Mouse (Mus musculus) E14TG2a.4 (cell line): ENCODE measurements around the gene Lamc2.

Experiments
- H3K27me3 ChIP-seq: 2 replicates; pipeline ENCODE4 v1.6.1; 2014; ENCODE audit warnings: low read length, control low read depth; ENCODE audit not compliant: insufficient read depth
- H3K36me3 ChIP-seq: 2 replicates; pipeline ENCODE4 v1.6.1; 2014; ENCODE audit warnings: low read length, control low read depth; ENCODE audit not compliant: insufficient read depth
- H3K4me1 ChIP-seq: replicated peaks from 2 replicates; pipeline ENCODE4 v1.6.1; 2014; ENCODE audit warnings: low read depth, low read length, control low read depth
- H3K4me3 ChIP-seq: replicated peaks from 2 replicates; pipeline ENCODE4 v1.5.1; 2014; ENCODE audit warnings: mild to moderate bottlenecking, low read length
- H3K9me3 ChIP-seq: 2 replicates; pipeline ENCODE4 v1.6.1; 2014; ENCODE audit warnings: low read length, control low read depth
- CTCF ChIP-seq: conservative IDR thresholded peaks from 2 replicates; pipeline ENCODE4 v1.5.1; 2014; ENCODE audit warnings: low read length
- NANOG ChIP-seq: IDR thresholded peaks from 2 replicates; pipeline ENCODE4 v1.6.1; 2014; ENCODE audit warnings: borderline replicate concordance, low read length, mixed read lengths
- POU5F1 ChIP-seq: IDR thresholded peaks from 2 replicates; pipeline ENCODE4 v1.6.1; 2014; ENCODE audit warnings: low read length, borderline replicate concordance

Lamc2 gene

DNA sequence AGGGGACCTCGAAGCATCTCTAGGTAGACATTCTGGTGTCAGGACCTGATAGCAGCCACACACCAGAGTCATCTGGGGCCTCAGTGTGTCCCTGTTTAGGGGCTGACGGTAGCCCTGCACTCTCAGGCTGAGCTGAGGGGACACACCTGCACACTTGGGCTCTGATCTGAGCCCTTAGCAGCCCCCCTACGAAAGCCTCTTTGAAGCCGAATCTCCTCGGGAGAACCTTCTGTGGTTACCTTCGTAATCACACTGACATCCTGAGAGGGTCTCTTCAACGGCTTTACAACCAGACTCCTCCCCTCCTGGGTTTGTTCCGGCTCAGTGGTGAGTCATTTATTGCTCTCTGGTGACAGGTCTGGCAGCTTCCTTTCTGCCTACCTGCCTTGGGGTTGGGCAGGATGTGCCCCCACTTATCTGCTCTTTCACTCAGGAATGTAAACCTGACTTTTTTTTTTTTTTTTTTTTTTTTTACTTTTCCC, 45.5 kb downstream of the Lamc2 start:
- H3K4me3 ChIP-seq = no peak overlapping the region
- H3K36me3 ChIP-seq = no peaks in the 10 kb centered on the region
- TF ChIP-seq NANOG (no peak), POU5F1 (no peak), CTCF (no peak)
- H3K9me3 ChIP-seq = no peaks in the 10 kb centered on the region
- no peaks in the 10 kb centered on the region for H3K27me3 ChIP-seq
- H3K4me1 ChIP-seq = peaks cover 22% of the 10 kb centered on the region

DNA sequence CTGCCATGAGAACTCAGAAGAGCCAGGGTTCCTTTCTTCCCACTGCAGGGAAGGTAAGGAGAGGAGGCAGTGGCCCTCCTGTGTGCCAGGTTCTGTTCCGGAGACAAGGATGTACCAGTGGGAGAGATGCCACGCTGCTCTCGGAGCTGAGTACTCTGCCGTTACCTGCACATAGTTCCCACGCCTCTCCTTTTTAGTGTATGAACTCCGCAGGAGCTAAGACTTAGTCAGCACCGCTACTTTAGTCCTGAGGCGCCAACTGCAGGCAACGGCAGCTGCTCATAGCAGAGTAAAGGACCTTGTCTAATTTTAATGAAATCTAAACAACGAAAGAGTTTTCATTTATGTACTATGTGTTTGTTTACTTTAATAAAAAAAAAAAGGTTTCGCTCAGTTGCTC, 46.0 kb downstream of the Lamc2 start:
- H3K36me3 ChIP-seq = no peaks in the 10 kb centered on the region
- H3K27me3 ChIP-seq = no peaks in the 10 kb centered on the region
- peaks cover 22% of the 10 kb centered on the region for H3K4me1 ChIP-seq
- H3K4me3 ChIP-seq = no peak overlapping the region
- H3K9me3 ChIP-seq = no peaks in the 10 kb centered on the region
- no peak for TF ChIP-seq POU5F1
- no peak for TF ChIP-seq CTCF
- TF ChIP-seq NANOG = no peak

DNA sequence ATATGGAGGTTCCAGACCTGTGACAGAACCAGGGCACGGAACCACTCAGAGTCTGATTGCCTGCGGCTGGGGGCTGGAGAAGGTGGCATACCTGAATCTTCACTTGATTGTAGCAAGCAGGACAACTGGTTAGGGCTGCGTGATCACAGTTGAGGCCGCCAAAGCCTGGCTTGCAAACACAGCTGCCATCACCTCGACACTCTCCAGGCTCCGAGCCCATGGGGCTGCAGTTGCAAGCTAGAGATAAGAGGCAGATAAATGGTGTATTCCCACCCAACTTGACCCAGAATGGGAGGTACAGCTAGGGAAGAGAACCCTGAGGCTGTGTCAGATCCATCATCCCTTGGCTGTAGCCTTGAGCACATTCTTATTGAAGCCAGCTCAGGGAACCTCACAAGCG, 46.6 kb downstream of the Lamc2 start:
- H3K4me3 ChIP-seq = no peak overlapping the region
- peaks cover 24% of the 10 kb centered on the region for H3K4me1 ChIP-seq
- H3K9me3 ChIP-seq = no peaks in the 10 kb centered on the region
- no peaks in the 10 kb centered on the region for H3K36me3 ChIP-seq
- no peak for TF ChIP-seq CTCF
- TF ChIP-seq POU5F1 = no peak
- TF ChIP-seq NANOG = no peak
- H3K27me3 ChIP-seq = no peaks in the 10 kb centered on the region

DNA sequence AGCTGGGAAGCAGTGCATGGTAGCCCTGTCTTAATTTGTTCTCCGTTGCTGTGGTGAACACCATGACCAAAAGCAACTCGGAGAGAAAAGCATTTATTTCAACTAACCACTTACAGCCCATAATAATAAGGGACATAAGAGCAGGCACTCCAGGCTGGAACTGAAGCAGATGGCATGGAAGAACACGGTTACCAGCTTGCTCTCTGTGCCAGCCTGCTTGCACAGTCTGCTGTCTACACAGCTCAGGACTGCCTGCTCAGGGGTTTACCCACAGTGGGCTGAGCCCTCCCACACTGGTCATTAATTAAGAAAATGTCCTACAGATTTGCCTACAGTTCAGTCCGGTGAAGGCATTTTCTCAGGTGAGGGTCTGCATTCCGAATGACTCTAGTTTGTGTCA, 47.8 kb downstream of the Lamc2 start:
- no peak overlapping the region for H3K4me3 ChIP-seq
- no peaks in the 10 kb centered on the region for H3K36me3 ChIP-seq
- H3K9me3 ChIP-seq = no peaks in the 10 kb centered on the region
- peaks cover 25% of the 10 kb centered on the region for H3K4me1 ChIP-seq
- TF ChIP-seq NANOG (no peak), POU5F1 (no peak), CTCF (no peak)
- no peaks in the 10 kb centered on the region for H3K27me3 ChIP-seq

DNA sequence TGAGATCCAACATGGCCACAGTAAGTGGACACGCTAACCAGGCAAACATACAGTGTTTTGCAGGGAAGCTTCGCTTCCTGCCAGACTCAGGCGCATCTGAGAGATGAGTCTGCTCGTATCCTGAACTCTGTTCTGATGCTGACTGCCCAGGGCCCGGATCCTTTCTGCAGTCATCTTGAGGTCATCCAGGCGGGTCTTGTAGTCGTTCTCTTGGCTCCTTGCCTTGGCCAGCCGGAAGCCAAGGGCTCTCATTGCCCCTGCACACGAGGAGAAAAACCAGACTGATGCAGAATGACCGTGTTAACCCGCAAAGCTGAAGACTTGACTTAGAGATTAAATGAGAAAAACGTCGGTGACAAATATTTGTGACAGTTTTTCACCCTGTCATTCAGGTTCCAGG, 49.6 kb downstream of the Lamc2 start:
- Histone ChIP-seq H3K4me3 (no peak overlapping the region), H3K9me3 (no peaks in the 10 kb centered on the region), H3K4me1 (peaks cover 34% of the 10 kb centered on the region), H3K27me3 (no peaks in the 10 kb centered on the region), H3K36me3 (no peaks in the 10 kb centered on the region)
- no peak for TF ChIP-seq POU5F1
- TF ChIP-seq NANOG = no peak
- no peak for TF ChIP-seq CTCF

DNA sequence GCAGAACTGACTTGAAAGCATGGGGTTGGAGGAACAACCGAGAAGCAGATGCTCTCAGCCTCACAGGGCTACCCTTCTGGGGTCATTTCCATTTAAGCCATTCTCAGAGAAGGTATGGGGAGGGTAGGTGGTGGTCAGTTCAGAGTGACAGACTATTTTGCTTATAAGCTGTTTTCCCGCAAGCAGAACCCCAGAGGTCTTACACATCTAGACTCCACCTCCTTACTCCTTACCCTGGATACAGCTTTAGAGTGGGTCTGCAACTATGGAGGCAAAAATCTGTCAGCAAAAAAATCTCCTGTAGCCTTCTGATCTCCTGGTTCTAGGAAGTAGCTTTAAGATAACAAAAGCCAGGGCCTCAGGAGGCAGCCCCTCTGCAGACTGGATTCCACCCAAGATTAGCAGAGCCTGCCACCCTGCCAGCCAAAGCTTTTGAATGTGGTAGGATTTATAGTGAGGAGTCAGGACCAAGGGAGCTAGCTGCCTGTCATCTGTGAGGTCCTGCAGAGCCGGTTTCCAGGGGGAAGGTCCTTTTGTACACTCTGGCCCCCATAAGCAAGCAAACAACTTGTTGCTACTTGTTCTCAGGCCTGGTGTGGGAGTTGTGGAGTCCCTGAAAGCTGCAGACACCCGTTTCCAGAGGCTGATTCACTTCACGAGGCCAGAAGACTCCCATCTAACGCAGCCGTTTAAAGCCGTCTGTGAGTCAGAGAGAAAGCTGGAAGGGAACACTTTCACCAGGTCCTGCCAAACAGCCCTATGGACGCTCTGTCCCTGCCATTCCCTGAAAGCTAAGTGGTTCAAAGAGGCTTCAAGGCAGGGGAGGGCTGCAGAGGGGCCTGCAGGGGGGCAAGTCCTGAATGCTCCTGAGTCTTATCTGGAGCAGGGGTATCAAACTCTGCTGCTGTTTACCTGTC, 52.1 kb downstream of the Lamc2 start:
- Histone ChIP-seq H3K27me3 (no peaks in the 10 kb centered on the region), H3K36me3 (no peaks in the 10 kb centered on the region), H3K4me1 (peaks cover 41% of the 10 kb centered on the region), H3K4me3 (no peak overlapping the region), H3K9me3 (no peaks in the 10 kb centered on the region)
- no peak for TF ChIP-seq CTCF
- no peak for TF ChIP-seq POU5F1
- no peak for TF ChIP-seq NANOG

DNA sequence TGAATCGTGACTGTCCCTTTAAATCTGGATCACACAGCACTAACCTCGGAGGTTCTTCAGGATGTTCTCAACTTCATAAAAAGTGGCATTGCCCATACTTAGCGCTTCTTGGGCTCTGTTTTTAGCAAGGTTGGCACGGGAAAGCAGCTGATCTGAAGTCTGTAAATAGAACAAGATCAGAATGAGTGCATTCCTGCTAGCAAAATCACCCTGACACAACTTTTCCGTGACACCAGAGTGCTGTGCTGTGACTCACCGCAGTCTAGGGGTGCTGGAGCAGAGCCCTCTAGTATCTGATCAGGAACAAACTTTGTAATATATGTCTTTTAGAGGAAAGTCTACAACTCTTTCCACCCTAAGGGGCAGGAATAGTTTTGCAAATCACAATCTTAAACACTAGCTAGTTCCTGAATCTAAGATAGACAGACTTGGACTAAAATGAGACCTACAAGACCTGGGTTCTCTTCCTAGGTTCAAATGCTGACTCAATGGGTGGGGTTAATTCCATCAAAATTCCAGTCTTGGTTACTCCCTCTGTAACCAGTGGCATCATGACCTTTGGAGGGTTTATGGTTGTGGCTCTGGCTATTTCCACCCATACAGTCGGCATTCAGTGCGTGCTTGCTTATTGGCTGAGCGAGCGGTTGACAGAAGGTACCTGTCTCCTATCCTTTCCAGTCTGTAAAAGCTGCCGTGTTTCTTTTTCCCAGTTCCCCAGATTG, 56.1 kb downstream of the Lamc2 start:
- TF ChIP-seq POU5F1 = no peak
- no peak for TF ChIP-seq NANOG
- TF ChIP-seq CTCF = no peak
- no peak overlapping the region for H3K4me3 ChIP-seq

DNA sequence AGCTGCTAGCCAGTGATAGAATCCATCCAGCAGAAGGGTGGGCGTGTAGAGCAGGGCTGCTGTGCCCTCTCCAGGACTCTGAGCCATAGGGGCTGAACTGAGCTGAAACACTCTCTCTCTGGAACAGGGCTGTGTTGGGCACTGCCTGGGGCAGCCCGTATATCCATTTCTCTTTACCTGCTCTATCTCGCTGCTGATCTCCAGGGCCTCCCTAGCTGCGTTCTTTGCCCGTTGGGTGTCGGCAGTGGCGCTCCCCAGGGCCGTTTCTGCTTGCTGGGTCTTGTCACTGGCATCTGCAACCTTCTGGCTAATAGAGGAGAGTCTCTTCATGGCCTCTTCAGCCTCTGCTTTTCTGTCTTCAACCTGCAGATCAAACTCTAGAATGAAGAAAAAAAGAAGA, 57.5 kb downstream of the Lamc2 start:
- Histone ChIP-seq H3K4me1 (peaks cover 55% of the 10 kb centered on the region), H3K36me3 (no peaks in the 10 kb centered on the region), H3K4me3 (no peak overlapping the region), H3K27me3 (no peaks in the 10 kb centered on the region), H3K9me3 (no peaks in the 10 kb centered on the region)
- TF ChIP-seq NANOG = no peak
- no peak for TF ChIP-seq CTCF
- no peak for TF ChIP-seq POU5F1

More for the DNA sequence above, 56.1 kb downstream of the Lamc2 start:
- Histone ChIP-seq H3K36me3 (no peaks in the 10 kb centered on the region), H3K27me3 (no peaks in the 10 kb centered on the region), H3K9me3 (no peaks in the 10 kb centered on the region), H3K4me1 (peaks cover 65% of the 10 kb centered on the region)
